Mouse (Mus musculus) lung, adult 2 months (tissue): ENCODE measurements at regions not wholly inside any gene's neighbourhood (a gene's known extent, or its start where the extent isn't known, plus 50 kb on each side); places are given as distances from the start of the nearest gene placed in this dataset.
"Not testable (repeated sequence)": the region's sequence is repeated elsewhere in the genome, so short reads cannot be mapped to it uniquely, and the experiment has no call there.

ENCODE experiments used
- DNase-seq: peaks from one replicate; pipeline ENCODE4 v3.0.0; 2022
- H3K4me1 ChIP-seq: fragments of 200-500 bp; 2 replicates; pipeline ENCODE4 v1.6.1; 2011; ENCODE audit warnings: low read length; ENCODE audit not compliant: control insufficient read depth, insufficient read depth
- H3K4me3 ChIP-seq: fragments of 200-500 bp; replicated peaks from 2 replicates; pipeline ENCODE3; 2011; ENCODE audit warnings: low read depth, mild to moderate bottlenecking, control low read depth, low read length; ENCODE audit errors: extremely low read depth
- CTCF ChIP-seq: fragments of 200-500 bp; IDR thresholded peaks from 2 replicates; pipeline ENCODE4 v1.5.1; 2011; ENCODE audit warnings: mild to moderate bottlenecking, low read length, control low read depth; ENCODE audit not compliant: insufficient read depth
- POLR2A ChIP-seq: fragments of 200-500 bp; IDR thresholded peaks from 2 replicates; pipeline ENCODE4 v1.6.1; 2011; ENCODE audit warnings: low read depth, mild to moderate bottlenecking, control low read depth, low read length, borderline replicate concordance; ENCODE audit errors: extremely low read depth
- WGBS: fragments of 180-500 bp; shearing (Covaris S2); methylation state at CpG from one replicate; pipeline ENCODE4 v1.1.7; 2018; 5-methylcytosine and 5-hydroxymethylcytosine counted together

DNA sequence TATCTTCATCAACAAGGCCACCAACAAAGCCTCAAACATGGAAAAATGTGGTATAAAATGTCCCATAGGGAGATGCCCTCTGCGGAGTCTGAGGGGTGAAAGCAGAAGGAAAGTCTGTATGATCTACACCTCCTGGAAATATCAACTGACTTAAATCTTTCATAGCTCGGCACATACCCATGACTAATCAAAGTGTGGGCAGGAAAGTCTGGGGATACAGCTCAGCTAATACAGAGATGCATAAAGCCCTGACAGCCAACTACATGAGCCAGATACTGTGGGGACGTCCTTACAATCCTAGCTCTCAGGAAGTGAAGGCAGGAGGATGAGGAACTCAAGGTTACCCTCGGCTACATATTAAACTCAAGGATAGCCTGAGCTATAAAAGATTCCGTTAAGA lies 178.2 kb upstream of the Tbl1xr1 start:
- TF ChIP-seq CTCF (no peak), POLR2A (no peak)
- no peak for DNase-seq
- Histone ChIP-seq H3K4me3 (no peak overlapping the region), H3K4me1 (no peaks in the 10 kb centered on the region)
- 77% methylated on average over 5 of the region's 5 CpGs for WGBS

- no peak for DNase-seq
- 43% methylated on average over 2 of the region's 2 CpGs for WGBS
- Histone ChIP-seq H3K4me3 (no peak overlapping the region), H3K4me1 (peaks cover 3% of the 10 kb centered on the region; the same call in 1 of the 2 replicates)
- TF ChIP-seq POLR2A (no peak), CTCF (no peak)
Measured at GRCm38 (mm10) chr3:21905384-21906073, 170.9 kb upstream of the Tbl1xr1 start.

GRCm38 (mm10) chr3:21908828-21909227 lies 167.6 kb upstream of the Tbl1xr1 start:
- WGBS = 89% methylated on average over 4 of the region's 4 CpGs
- no peak for DNase-seq
- H3K4me3 ChIP-seq = no peak overlapping the region
- H3K4me1 ChIP-seq = peaks cover 3% of the 10 kb centered on the region
- TF ChIP-seq POLR2A = no peak
- TF ChIP-seq CTCF = no peak

DNA sequence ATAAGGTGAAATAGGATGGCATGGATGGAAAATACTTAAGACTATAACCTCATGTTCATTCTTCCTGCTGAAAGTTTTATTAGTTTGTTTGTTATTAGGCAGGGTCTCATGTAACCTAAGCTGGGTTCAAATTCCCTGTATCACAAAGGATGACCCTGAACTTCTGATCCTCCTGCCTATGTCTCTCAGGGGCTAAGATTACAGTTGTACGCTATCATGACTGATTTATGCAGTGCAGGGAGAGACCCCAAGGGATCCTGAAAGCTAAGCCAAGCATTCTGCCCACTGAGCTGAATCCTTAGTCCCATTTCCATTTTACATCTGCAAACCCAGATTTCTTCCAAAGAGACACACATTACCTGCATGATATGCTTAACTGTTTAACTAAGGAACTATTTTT lies 166.4 kb upstream of the Tbl1xr1 start:
- no peak for DNase-seq
- Histone ChIP-seq H3K4me3 (no peak overlapping the region), H3K4me1 (peaks cover 3% of the 10 kb centered on the region)
- WGBS = 88% methylated on average over 1 of the region's 1 CpGs
- TF ChIP-seq CTCF (no peak), POLR2A (no peak)

- no peak for DNase-seq
- TF ChIP-seq CTCF (no peak), POLR2A (no peak)
- Histone ChIP-seq H3K4me3 (no peak overlapping the region), H3K4me1 (peaks cover 3% of the 10 kb centered on the region)
Measured at GRCm38 (mm10) chr3:21911071-21911470, 165.4 kb upstream of the Tbl1xr1 start.

- Histone ChIP-seq H3K4me1 (no peaks in the 10 kb centered on the region), H3K4me3 (no peak overlapping the region)
- no peak for TF ChIP-seq POLR2A
- TF ChIP-seq CTCF = no peak
- WGBS = 87% methylated on average over 9 of the region's 9 CpGs
- no peak for DNase-seq
Measured at GRCm38 (mm10) chr3:21917228-21917910, 159.1 kb upstream of the Tbl1xr1 start.

GRCm38 (mm10) chr3:21918431-21918830 lies 158.0 kb upstream of the Tbl1xr1 start:
- 92% methylated on average over 10 of the region's 10 CpGs for WGBS

GRCm38 (mm10) chr3:21919931-21920330 lies 156.5 kb upstream of the Tbl1xr1 start:
- TF ChIP-seq CTCF (no peak), POLR2A (no peak)
- DNase-seq = no peak
- H3K4me1 ChIP-seq = no peaks in the 10 kb centered on the region
- 83% methylated on average over 7 of the region's 7 CpGs for WGBS
- H3K4me3 ChIP-seq = no peak overlapping the region

More at GRCm38 (mm10) chr3:21918431-21918830, 158.0 kb upstream of the Tbl1xr1 start:
- H3K4me1 ChIP-seq = no peaks in the 10 kb centered on the region
- TF ChIP-seq CTCF = no peak
- no peak for TF ChIP-seq POLR2A
- no peak for DNase-seq
- no peak overlapping the region for H3K4me3 ChIP-seq

DNA sequence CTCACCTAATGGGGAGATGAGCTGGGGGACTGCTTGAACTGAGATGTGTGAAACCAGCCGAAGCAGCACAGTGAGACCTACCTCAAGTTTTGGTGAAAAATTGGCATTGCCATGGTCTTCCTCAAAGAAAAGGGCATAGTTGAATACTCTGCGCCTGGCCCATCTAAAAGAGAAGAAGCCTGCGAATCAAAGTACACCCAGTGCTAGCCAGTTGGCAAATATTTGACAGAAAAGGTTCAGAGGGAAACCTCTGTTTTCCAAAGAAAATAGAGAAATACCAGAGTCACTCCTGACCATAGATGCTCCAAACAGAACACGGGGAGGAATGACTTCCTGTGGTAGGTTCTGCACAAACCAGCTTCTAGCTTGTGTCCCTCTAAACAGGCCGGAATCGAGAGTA lies 144.5 kb upstream of the Tbl1xr1 start:
- DNase-seq = no peak
- 88% methylated on average over 6 of the region's 6 CpGs for WGBS
- peaks cover 15% of the 10 kb centered on the region for H3K4me1 ChIP-seq
- TF ChIP-seq CTCF (no peak), POLR2A (no peak)
- no peak overlapping the region for H3K4me3 ChIP-seq

DNA sequence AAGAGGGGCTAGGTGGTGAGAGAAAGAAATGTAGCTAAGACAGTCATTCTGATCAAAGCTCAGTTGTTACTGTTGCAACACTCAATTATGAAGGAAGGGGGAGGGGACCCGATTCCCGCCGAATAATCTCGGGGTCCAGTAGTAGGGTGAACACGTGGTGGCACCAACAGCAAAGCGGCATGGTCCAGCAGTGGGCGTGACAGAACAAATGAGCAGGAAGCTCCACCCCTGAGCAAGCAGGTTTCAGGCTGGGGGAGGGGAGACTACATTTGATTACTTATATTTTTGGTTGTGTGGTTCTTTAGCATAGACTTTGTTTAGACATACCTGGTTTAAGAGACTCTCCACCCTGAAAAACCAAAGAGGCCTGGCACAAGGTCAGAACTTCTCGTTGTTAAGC lies 143.8 kb upstream of the Tbl1xr1 start:
- 66% methylated on average over 8 of the region's 8 CpGs for WGBS
- H3K4me1 ChIP-seq = peaks cover 18% of the 10 kb centered on the region
- not testable (repeated sequence) for DNase-seq, H3K4me3 ChIP-seq

DNA sequence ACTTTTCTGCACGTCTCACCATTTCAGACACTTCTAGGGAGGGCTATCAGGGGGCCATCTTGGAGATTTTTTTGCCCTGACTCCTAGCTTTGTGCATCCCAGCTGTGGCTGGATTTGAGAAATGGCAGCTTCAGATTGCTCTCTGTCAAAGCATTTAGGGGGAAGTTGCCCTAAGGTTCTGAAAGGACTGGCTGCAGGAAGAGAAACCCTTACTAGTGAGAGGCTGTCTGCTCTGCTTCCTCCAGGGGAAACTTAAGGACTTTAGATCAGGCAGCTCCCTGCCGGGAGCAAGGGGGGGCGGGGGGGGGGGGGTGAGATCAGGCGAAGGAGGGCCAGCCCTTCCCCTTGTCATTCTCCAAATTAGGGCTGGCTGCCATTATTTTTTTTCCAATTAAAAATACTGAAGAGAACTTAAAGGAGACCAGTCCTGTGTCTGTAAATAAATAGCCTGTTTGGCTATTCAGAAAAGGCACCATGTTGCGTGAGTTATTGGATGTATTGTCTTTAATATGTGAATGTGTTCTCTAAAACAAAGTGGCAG lies 141.7 kb upstream of the Tbl1xr1 start:
- TF ChIP-seq CTCF (no peak), POLR2A (no peak)
- no peak overlapping the region for H3K4me3 ChIP-seq
- peaks cover 18% of the 10 kb centered on the region for H3K4me1 ChIP-seq
- 15% methylated on average over 5 of the region's 5 CpGs for WGBS
- DNase-seq = no peak
